Mouse (Mus musculus) CH12.LX (cell line): ENCODE measurements at regions not wholly inside any gene's neighbourhood (a gene's known extent, or its start where the extent isn't known, plus 50 kb on each side); places are given as distances from the start of the nearest gene placed in this dataset.

Experiments used
- DNase-seq: peaks from one replicate; pipeline ENCODE4 v3.0.0-alpha.2; 2013; ENCODE audit errors: extremely low read depth
- H3K27ac ChIP-seq: 2 replicates; pipeline ENCODE4 v1.5.1; 2012; ENCODE audit warnings: low read depth, mild to moderate bottlenecking, control low read depth, moderate library complexity; ENCODE audit not compliant: insufficient read depth
- H3K27me3 ChIP-seq: replicated peaks from 2 replicates; pipeline ENCODE3; 2012; ENCODE audit warnings: inconsistent platforms
- H3K36me3 ChIP-seq, 2 experiments: replicated peaks in 1 of 2; 2 replicates each; pipeline versions ENCODE3 to v1.6.1; 2012; ENCODE audit warnings: inconsistent platforms in 1 of 2, low read length in 1 of 2, mild to moderate bottlenecking in 1 of 2, mixed read lengths in 1 of 2, moderate library complexity in 1 of 2; ENCODE audit not compliant: control insufficient read depth in 1 of 2, insufficient read depth in 1 of 2
- H3K4me1 ChIP-seq, 2 experiments: 2 replicates each; pipeline ENCODE4 v1.6.1; 2012; ENCODE audit warnings: inconsistent platforms in 1 of 2, moderate library complexity in 1 of 2; ENCODE audit not compliant: insufficient read depth in 2 of 2, control insufficient read depth in 1 of 2
- H3K4me2 ChIP-seq: 2 replicates; pipeline ENCODE4 v1.6.1; 2012; ENCODE audit warnings: low read depth, mild to moderate bottlenecking, control low read depth; ENCODE audit not compliant: poor library complexity, insufficient read depth, severe bottlenecking
- H3K4me3 ChIP-seq, 3 experiments: fragments of 150-350 bp in 1 of 3; sonication (generic) in 1 of 3; replicated peaks in 1 of 3; 2 replicates each; pipeline versions ENCODE3 to v1.5.1; 2011 to 2012; ENCODE audit warnings: low read depth in 2 of 3, low read length in 2 of 3, mild to moderate bottlenecking in 2 of 3, moderate library complexity in 2 of 3, control low read depth in 1 of 3, improper control_type of control experiment in 1 of 3, inconsistent platforms in 1 of 3, mixed read lengths in 1 of 3; ENCODE audit not compliant: poor library complexity in 1 of 3
- H3K79me2 ChIP-seq: replicated peaks from 2 replicates; pipeline ENCODE4 v1.6.1; 2012; ENCODE audit warnings: mild to moderate bottlenecking, moderate library complexity; ENCODE audit not compliant: control insufficient read depth, poor library complexity, insufficient read depth, severe bottlenecking; ENCODE audit errors: extremely low read depth
- H3K9ac ChIP-seq: 2 replicates; pipeline ENCODE4 v1.6.1; 2012; ENCODE audit warnings: low read depth, mild to moderate bottlenecking, control low read depth, moderate library complexity; ENCODE audit not compliant: insufficient read depth
- H3K9me3 ChIP-seq: replicated peaks from 2 replicates; pipeline ENCODE3; 2012; ENCODE audit warnings: low read length, inconsistent platforms, mixed read lengths
- CTCF ChIP-seq, 2 experiments: IDR thresholded peaks in 1 of 2; conservative IDR thresholded peaks in 1 of 2; 2 replicates each; pipeline ENCODE4 v1.5.1; 2011 to 2012; ENCODE audit warnings: low read depth in 2 of 2, low read length in 2 of 2, improper control_type of control experiment in 1 of 2, inconsistent platforms in 1 of 2, mild to moderate bottlenecking in 1 of 2, moderate library complexity in 1 of 2
- E2F4 ChIP-seq: IDR thresholded peaks from 2 replicates; pipeline ENCODE4 v1.6.1; 2011; ENCODE audit warnings: low read depth, low read length, improper control_type of control experiment; ENCODE audit not compliant: insufficient replicate concordance
- ELF1 ChIP-seq: IDR thresholded peaks from 2 replicates; pipeline ENCODE4 v1.6.1; 2014; ENCODE audit warnings: low read depth, mild to moderate bottlenecking, inconsistent platforms, low read length, improper control_type of control experiment
- EP300 ChIP-seq: IDR thresholded peaks from 2 replicates; pipeline ENCODE4 v1.6.1; 2011; ENCODE audit warnings: low read length, improper control_type of control experiment
- ETS1 ChIP-seq: conservative IDR thresholded peaks from 2 replicates; pipeline ENCODE4 v1.6.1; 2012; ENCODE audit warnings: low read depth, mild to moderate bottlenecking, inconsistent platforms, low read length, improper control_type of control experiment, moderate library complexity
- GABPA ChIP-seq: IDR thresholded peaks from 2 replicates; pipeline ENCODE4 v1.6.1; 2012; ENCODE audit warnings: low read depth, low read length, improper control_type of control experiment, inconsistent platforms; ENCODE audit not compliant: insufficient replicate concordance
- HCFC1 ChIP-seq: IDR thresholded peaks from 2 replicates; pipeline ENCODE4 v1.6.1; 2012; ENCODE audit warnings: low read depth, mild to moderate bottlenecking, inconsistent platforms, low read length, improper control_type of control experiment
- JUND ChIP-seq: conservative IDR thresholded peaks from 2 replicates; pipeline ENCODE4 v1.6.1; 2011; ENCODE audit warnings: low read depth, low read length, improper control_type of control experiment
- MAFK ChIP-seq: IDR thresholded peaks from 2 replicates; pipeline ENCODE4 v1.6.1; 2011; ENCODE audit warnings: low read length, improper control_type of control experiment; ENCODE audit not compliant: insufficient replicate concordance
- MAX ChIP-seq: IDR thresholded peaks from 2 replicates; pipeline ENCODE4 v1.6.1; 2011; ENCODE audit warnings: low read length, improper control_type of control experiment
- MXI1 ChIP-seq: IDR thresholded peaks from 2 replicates; pipeline ENCODE4 v1.6.1; 2011; ENCODE audit warnings: mild to moderate bottlenecking, low read depth, low read length, improper control_type of control experiment
- MYC ChIP-seq: IDR thresholded peaks from 2 replicates; pipeline ENCODE4 v1.6.1; 2011; ENCODE audit warnings: low read depth, mild to moderate bottlenecking, improper control_type of control experiment, low read length
- NELFE ChIP-seq: IDR thresholded peaks from 2 replicates; pipeline ENCODE4 v1.6.1; 2011; ENCODE audit warnings: low read depth, low read length, improper control_type of control experiment
- PAX5 ChIP-seq: IDR thresholded peaks from 2 replicates; pipeline ENCODE4 v1.6.1; 2012; ENCODE audit warnings: low read length, inconsistent platforms, mixed read lengths
- POLR2A ChIP-seq: IDR thresholded peaks from 2 replicates; pipeline ENCODE4 v1.6.1; 2011; ENCODE audit warnings: low read depth, mild to moderate bottlenecking, improper control_type of control experiment, low read length
- POLR2AphosphoS2 ChIP-seq: IDR thresholded peaks from 2 replicates; pipeline ENCODE4 v1.6.1; 2011; ENCODE audit warnings: low read depth, low read length, improper control_type of control experiment
- TCF12 ChIP-seq: IDR thresholded peaks from 2 replicates; pipeline ENCODE4 v1.6.1; 2014; ENCODE audit warnings: low read depth, mild to moderate bottlenecking, inconsistent platforms, low read length, improper control_type of control experiment
- USF1 ChIP-seq: IDR thresholded peaks from 2 replicates; pipeline ENCODE4 v1.6.1; 2014; ENCODE audit warnings: low read depth, mild to moderate bottlenecking, inconsistent platforms, low read length, improper control_type of control experiment
- USF2 ChIP-seq: conservative IDR thresholded peaks from 2 replicates; pipeline ENCODE4 v1.6.1; 2011; ENCODE audit warnings: low read depth, low read length, improper control_type of control experiment
- ZMIZ1 ChIP-seq: IDR thresholded peaks from 2 replicates; pipeline ENCODE4 v1.6.1; 2012; ENCODE audit warnings: low read depth, mild to moderate bottlenecking, inconsistent platforms, low read length, improper control_type of control experiment
- dilution Hi-C: fragments of 300-500 bp; cut with MboI; formaldehyde crosslinking; loops from 2 replicates; pipeline ENCODE4 v1.14.3; 2020; ENCODE audit warnings: low sequenced_read_pairs; ENCODE audit not compliant: extremely low pct_unique_long_range_greater_than_20kb, extremely low pct_ligation_motif_present
- in situ Hi-C: fragments of 300-500 bp; cut with MboI; formaldehyde crosslinking; loops from 3 replicates; pipeline ENCODE4 v1.14.3; 2019; ENCODE audit warnings: low sequenced_read_pairs, low pct_ligation_motif_present, low pct_unique_long_range_greater_than_20kb, mixed read lengths

- Histone ChIP-seq H3K4me2 (no peak overlapping the region), H3K79me2 (no peaks in the 10 kb centered on the region), H3K4me3 (no peak overlapping the region), H3K9ac (no peak overlapping the region), H3K9me3 (no peaks in the 10 kb centered on the region), H3K27me3 (no peaks in the 10 kb centered on the region), H3K4me1 (peaks cover 0 to 6% of the 10 kb centered on the region in 2 experiments; a peak in 1 of 4 replicates), H3K36me3 (no peaks in the 10 kb centered on the region), H3K27ac (no peak overlapping the region)
- no peak for DNase-seq
- dilution Hi-C loops = no loop called here
- in situ Hi-C loops = no loop called here
- TF ChIP-seq ETS1 = no peak
- peak; percentile 99 for TF ChIP-seq MAFK
Observed at GRCm38 (mm10) chr11:24664082-24664481, 586.2 kb downstream of the Bcl11a start.

- H3K4me2 ChIP-seq = no peak overlapping the region
- in situ Hi-C loops = no loop called here
- TF ChIP-seq ELF1 (no peak), USF1 (no peak), MAX (no peak), ZMIZ1 (no peak), MYC (no peak), JUND (no peak), TCF12 (no peak), EP300 (no peak), POLR2A (no peak), CTCF (conservative IDR thresholded peaks at IDR 0.05 in 1 of 2, IDR thresholded peaks at IDR 0.05 in 1 of 2; ENCODE audit: low read depth in 2 of 2, low read length in 2 of 2) (no peak), GABPA (no peak), NELFE (no peak), E2F4 (no peak), USF2 (no peak), HCFC1 (no peak), POLR2AphosphoS2 (no peak), MXI1 (no peak), PAX5 (no peak)
- DNase-seq = no peak
- H3K79me2 ChIP-seq = no peaks in the 10 kb centered on the region
- no peak overlapping the region for H3K9ac ChIP-seq
- no peak overlapping the region for H3K4me3 ChIP-seq
- dilution Hi-C loops = no loop called here
- no peaks in the 10 kb centered on the region for H3K27me3 ChIP-seq
- peaks cover 0 to 6% of the 10 kb centered on the region in 2 experiments; a peak in 1 of 4 replicates for H3K4me1 ChIP-seq
- H3K36me3 ChIP-seq = no peaks in the 10 kb centered on the region
- H3K9me3 ChIP-seq = no peaks in the 10 kb centered on the region
- no peak overlapping the region for H3K27ac ChIP-seq
Observed at GRCm38 (mm10) chr11:24665310-24665709, 587.5 kb downstream of the Bcl11a start.
